Mouse (Mus musculus) kidney, adult 2 months (tissue): Measurements from ENCODE around the gene Olfr1428.
"Not testable (repeated sequence)": the region's sequence is repeated elsewhere in the genome, so short reads cannot be mapped to it uniquely, and the experiment has no call there.

ENCODE experiments used
- CTCF ChIP-seq: fragments of 200-500 bp; conservative IDR thresholded peaks from 2 replicates; pipeline ENCODE4 v1.5.1; 2011; ENCODE audit warnings: low read depth, mild to moderate bottlenecking, control low read depth, low read length, moderate library complexity, mixed read lengths; ENCODE audit not compliant: insufficient read depth, insufficient read length
- POLR2A ChIP-seq: fragments of 200-500 bp; IDR thresholded peaks from one replicate; pipeline ENCODE4 v1.6.1; 2011; ENCODE audit warnings: low read depth, low read length, control low read depth

DNA sequence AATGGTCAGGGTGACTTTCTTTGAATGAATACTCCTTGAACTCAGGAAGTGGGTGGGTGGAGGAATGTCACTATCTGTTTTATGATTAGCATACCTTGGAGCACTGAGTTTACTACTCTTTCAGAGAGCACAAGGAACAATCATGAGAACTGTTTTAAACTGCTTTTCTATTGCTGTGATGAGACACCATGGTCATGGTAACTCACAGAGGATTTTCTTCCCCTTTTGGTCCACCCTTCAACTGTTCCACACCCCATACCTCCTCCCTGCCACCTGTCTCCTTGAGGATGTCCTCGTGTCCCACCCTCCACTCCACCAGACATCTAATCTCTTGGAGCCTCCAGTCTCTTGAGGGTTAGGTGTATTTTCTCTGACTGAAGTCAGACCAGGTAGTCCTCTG is 47.9 kb downstream of the Olfr1428 start:
- not testable (repeated sequence) for TF ChIP-seq CTCF, POLR2A
